Mouse (Mus musculus) thymus, adult 2 months (tissue): Measurements from ENCODE around the gene Mrvi1.

ENCODE experiments used
- CTCF ChIP-seq: fragments of 200-500 bp; IDR thresholded peaks from 2 replicates; pipeline ENCODE4 v1.5.1; 2012; ENCODE audit warnings: mild to moderate bottlenecking, control low read depth, low read length, moderate library complexity, borderline replicate concordance; ENCODE audit not compliant: control insufficient read depth, poor library complexity, insufficient read depth; ENCODE audit errors: extremely low read depth
- POLR2A ChIP-seq: fragments of 200-500 bp; IDR thresholded peaks from 2 replicates; pipeline ENCODE4 v1.6.1; 2012; ENCODE audit warnings: mild to moderate bottlenecking, low read length, control low read depth, moderate library complexity; ENCODE audit not compliant: control insufficient read depth, poor library complexity, insufficient read depth; ENCODE audit errors: extremely low read depth

DNA sequence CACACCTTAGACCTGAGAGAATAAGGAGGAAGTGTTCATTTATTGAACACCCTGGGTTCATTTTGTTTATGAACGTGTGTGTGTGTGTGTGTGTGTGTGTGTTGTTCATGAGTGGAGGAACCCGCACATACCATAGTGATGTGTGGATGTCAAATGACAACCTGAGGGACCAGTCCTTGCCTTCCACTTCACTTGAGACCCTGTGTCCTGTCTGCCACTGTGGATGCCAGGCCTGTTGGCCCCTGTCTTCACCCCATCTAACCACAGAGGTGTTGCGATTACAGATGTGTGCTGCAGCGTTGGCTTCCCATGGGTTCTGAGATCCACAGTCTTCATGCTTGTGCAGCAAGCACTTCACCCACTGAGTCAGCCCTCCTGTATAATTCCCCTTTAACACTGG, 68.5 kb downstream of the Mrvi1 start:
- no peak for TF ChIP-seq POLR2A
- TF ChIP-seq CTCF, result no peak
